Mouse (Mus musculus) forebrain, embryonic 16.5 days (tissue): ENCODE data around the gene Nt5c2. TPM values are rescaled to one million over a fixed set of nuclear protein-coding genes. Genes with fewer than 3 reads are reported as not detected.

Experiments used
- ATAC-seq: fragments of 200-750 bp; cut with Nextera tagmentation; 2 replicates; pipeline ENCODE4 v1.8.0; 2017; ENCODE audit warnings: mild to moderate bottlenecking, moderate library complexity
- H3K27ac ChIP-seq: fragments of 300-500 bp; sonication (generic); 2 replicates; pipeline ENCODE4 v1.5.1; 2014; ENCODE audit warnings: low read length, control low read depth
- H3K27me3 ChIP-seq: fragments of 300-500 bp; sonication (generic); replicated peaks from 2 replicates; pipeline ENCODE4 v1.6.1; 2014; ENCODE audit warnings: low read length; ENCODE audit not compliant: control insufficient read depth, insufficient read depth
- H3K36me3 ChIP-seq: fragments of 300-500 bp; sonication (generic); 2 replicates; pipeline ENCODE4 v1.6.1; 2014; ENCODE audit not compliant: control insufficient read depth, insufficient read depth
- H3K4me1 ChIP-seq: fragments of 300-500 bp; sonication (generic); replicated peaks from 2 replicates; pipeline ENCODE4 v1.6.1; 2014; ENCODE audit warnings: low read length; ENCODE audit not compliant: control insufficient read depth, insufficient read depth
- H3K4me2 ChIP-seq: fragments of 300-500 bp; sonication (generic); 2 replicates; pipeline ENCODE4 v1.6.1; 2014; ENCODE audit warnings: mild to moderate bottlenecking, low read length, control low read depth
- H3K4me3 ChIP-seq: fragments of 300-500 bp; sonication (generic); replicated peaks from 2 replicates; pipeline ENCODE4 v1.5.1; 2014; ENCODE audit warnings: mild to moderate bottlenecking, low read length, control low read depth
- H3K9ac ChIP-seq: fragments of 300-500 bp; sonication (generic); replicated peaks from 2 replicates; pipeline ENCODE4 v1.6.1; 2014; ENCODE audit warnings: low read depth, low read length, control low read depth
- H3K9me3 ChIP-seq: fragments of 300-500 bp; sonication (generic); 2 replicates; pipeline ENCODE4 v1.6.1; 2016; ENCODE audit warnings: low read length; ENCODE audit not compliant: control insufficient read depth
- WGBS: fragments of 180-500 bp; shearing (Covaris S2); extraction: QIAGEN DNeasy Blood & Tissue Kit; methylation state at CpG from one replicate; pipeline ENCODE4 v1.1.7; 2014; 5-methylcytosine and 5-hydroxymethylcytosine counted together
- polyA plus RNA-seq: library from polyadenylated mRNA; unstranded; fragments of >200 nt; fragmentation: Nextera tagmentation; extraction: Ambion mirVana; gene quantifications from 2 replicates; pipeline ENCODE4 v1.2.1, GENCODE M21; 2015

Nt5c2 gene
- polyA plus RNA-seq, 1 experiment from 2014 or later: 81.4 TPM

- Histone ChIP-seq H3K9ac (no peak overlapping the region), H3K4me2 (no peak overlapping the region), H3K27me3 (no peaks in the 10 kb centered on the region), H3K36me3 (peaks cover 10% of the 10 kb centered on the region; the same call in 1 of the 2 replicates), H3K4me1 (peaks cover 20% of the 10 kb centered on the region), H3K27ac (no peak overlapping the region), H3K9me3 (no peaks in the 10 kb centered on the region), H3K4me3 (no peak overlapping the region)
- no peak for ATAC-seq
- WGBS: 89% methylated on average over 1 of the region's 1 CpGs
Measured at GRCm38 (mm10) chr19:47046343-47046742, 31.4 kb upstream of the Nt5c2 start.

- H3K4me2 ChIP-seq: no peak overlapping the region
- H3K27ac ChIP-seq: no peak overlapping the region
- 90% methylated on average over 3 of the region's 3 CpGs for WGBS
- 0 out of 2 replicates have a peak, but pooled peaks cover 3% of the 10 kb centered on the region for H3K4me1 ChIP-seq
- H3K27me3 ChIP-seq: no peaks in the 10 kb centered on the region
- H3K4me3 ChIP-seq: no peak overlapping the region
- H3K9me3 ChIP-seq: no peaks in the 10 kb centered on the region
- H3K9ac ChIP-seq: no peak overlapping the region
- no peak for ATAC-seq
- peaks cover 21% of the 10 kb centered on the region; the same call in 1 of the 2 replicates for H3K36me3 ChIP-seq
Measured at GRCm38 (mm10) chr19:47043608-47044007, 28.7 kb upstream of the Nt5c2 start.

GRCm38 (mm10) chr19:47040720-47041473 lies 25.9 kb upstream of the Nt5c2 start:
- Histone ChIP-seq H3K27ac (no peak overlapping the region), H3K27me3 (no peaks in the 10 kb centered on the region), H3K4me1 (no peaks in the 10 kb centered on the region), H3K9me3 (no peaks in the 10 kb centered on the region), H3K4me2 (no peak overlapping the region), H3K4me3 (no peak overlapping the region), H3K9ac (no peak overlapping the region), H3K36me3 (peaks cover 28% of the 10 kb centered on the region)
- WGBS: 88% methylated on average over 3 of the region's 3 CpGs
- no peak for ATAC-seq

DNA sequence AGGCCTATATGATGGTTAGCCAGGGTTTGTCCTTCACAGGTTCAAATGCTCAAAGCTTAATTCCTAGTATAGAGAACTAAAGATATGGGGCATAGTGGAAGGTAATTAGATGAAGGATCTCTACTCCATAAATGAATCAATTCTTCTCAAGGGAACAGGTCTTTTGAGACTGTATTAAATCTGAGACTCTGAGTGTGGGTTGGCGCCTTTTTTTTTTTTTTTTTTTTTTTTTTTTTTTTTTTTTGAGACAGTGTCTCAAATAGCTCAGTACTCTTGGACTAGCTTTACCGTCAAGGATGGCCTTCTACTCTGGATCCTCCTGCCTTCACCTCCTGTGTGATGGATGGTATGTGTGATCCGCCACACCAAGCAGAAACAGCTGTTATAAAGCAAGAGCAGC lies 21.6 kb upstream of the Nt5c2 start:
- Histone ChIP-seq H3K9me3 (no peaks in the 10 kb centered on the region), H3K9ac (no peak overlapping the region), H3K4me2 (no peak overlapping the region), H3K4me1 (no peaks in the 10 kb centered on the region), H3K27ac (no peak overlapping the region), H3K36me3 (peaks cover 32% of the 10 kb centered on the region), H3K27me3 (no peaks in the 10 kb centered on the region), H3K4me3 (no peak overlapping the region)
- WGBS: 87% methylated on average over 3 of the region's 3 CpGs
- no peak for ATAC-seq

GRCm38 (mm10) chr19:47034916-47035315 lies 20.0 kb upstream of the Nt5c2 start:
- H3K4me2 ChIP-seq: no peak overlapping the region
- no peak overlapping the region for H3K27ac ChIP-seq
- peaks cover 31% of the 10 kb centered on the region for H3K36me3 ChIP-seq
- 85% methylated on average over 4 of the region's 4 CpGs for WGBS
- H3K4me1 ChIP-seq: no peaks in the 10 kb centered on the region
- no peak overlapping the region for H3K4me3 ChIP-seq
- H3K27me3 ChIP-seq: no peaks in the 10 kb centered on the region
- no peaks in the 10 kb centered on the region for H3K9me3 ChIP-seq
- ATAC-seq: no peak
- no peak overlapping the region for H3K9ac ChIP-seq

- ATAC-seq: no peak
- no peaks in the 10 kb centered on the region for H3K4me1 ChIP-seq
- no peak overlapping the region for H3K9ac ChIP-seq
- H3K36me3 ChIP-seq: peaks cover 8% of the 10 kb centered on the region; the same call in 1 of the 2 replicates
- no peak overlapping the region for H3K4me2 ChIP-seq
- H3K4me3 ChIP-seq: no peak overlapping the region
- H3K27me3 ChIP-seq: no peaks in the 10 kb centered on the region
- 74% methylated on average over 6 of the region's 6 CpGs for WGBS
- no peak overlapping the region; the same call in 1 of the 2 replicates for H3K27ac ChIP-seq
- H3K9me3 ChIP-seq: no peaks in the 10 kb centered on the region
Measured at GRCm38 (mm10) chr19:47031770-47032169, 16.8 kb upstream of the Nt5c2 start.

GRCm38 (mm10) chr19:47029796-47030195 lies 14.8 kb upstream of the Nt5c2 start:
- Histone ChIP-seq H3K4me3 (no peak overlapping the region), H3K27me3 (no peaks in the 10 kb centered on the region), H3K36me3 (peaks cover 17% of the 10 kb centered on the region), H3K9me3 (no peaks in the 10 kb centered on the region), H3K9ac (no peak overlapping the region), H3K4me2 (no peak overlapping the region), H3K4me1 (no peaks in the 10 kb centered on the region), H3K27ac (no peak overlapping the region)
- 70% methylated on average over 9 of the region's 9 CpGs for WGBS
- ATAC-seq: no peak

GRCm38 (mm10) chr19:47026513-47026912 lies 11.6 kb upstream of the Nt5c2 start:
- 85% methylated on average over 4 of the region's 4 CpGs for WGBS
- no peaks in the 10 kb centered on the region for H3K9me3 ChIP-seq
- H3K36me3 ChIP-seq: peaks cover 38% of the 10 kb centered on the region
- H3K9ac ChIP-seq: no peak overlapping the region
- no peak overlapping the region for H3K4me3 ChIP-seq
- H3K27me3 ChIP-seq: no peaks in the 10 kb centered on the region
- ATAC-seq: no peak
- no peak overlapping the region for H3K27ac ChIP-seq
- H3K4me2 ChIP-seq: no peak overlapping the region
- no peaks in the 10 kb centered on the region for H3K4me1 ChIP-seq

GRCm38 (mm10) chr19:47024954-47025353 lies 10.0 kb upstream of the Nt5c2 start:
- no peak overlapping the region for H3K4me2 ChIP-seq
- WGBS: 87% methylated on average over 10 of the region's 10 CpGs
- no peaks in the 10 kb centered on the region for H3K27me3 ChIP-seq
- peaks cover 3% of the 10 kb centered on the region for H3K4me1 ChIP-seq
- H3K36me3 ChIP-seq: peaks cover 46% of the 10 kb centered on the region
- no peak overlapping the region for H3K9ac ChIP-seq
- H3K4me3 ChIP-seq: no peak overlapping the region
- ATAC-seq: no peak
- no peaks in the 10 kb centered on the region for H3K9me3 ChIP-seq
- no peak overlapping the region for H3K27ac ChIP-seq
